Mouse (Mus musculus): Measurements from ENCODE around the gene Dock1. TPM values are rescaled to one million over a fixed set of nuclear protein-coding genes. Genes with fewer than 3 reads are reported as not detected.

Dock1 gene
- polyA plus RNA-seq, 1 experiment from 2014 or later = 44.5 TPM

- H3K36me3 ChIP-seq = peaks cover 82% of the 10 kb centered on the region
Measured at GRCm38 (mm10) chr7:134730406-134731126, 60.1 kb downstream of the Dock1 start.

GRCm38 (mm10) chr7:134747059-134747458 lies 76.6 kb downstream of the Dock1 start:
- DNase-seq (ENCODE audit: low spot score) = no peak
- 94% methylated on average over 4 of the region's 4 CpGs for WGBS
- Histone ChIP-seq H3K4me1 (no peaks in the 10 kb centered on the region), H3K9me3 (replicated peaks) (no peaks in the 10 kb centered on the region), H3K4me3 (no peak overlapping the region), H3K27me3 (ENCODE audit: low read depth, poor library complexity, severe bottlenecking) (no peaks in the 10 kb centered on the region), H3K27ac (no peak overlapping the region), H3K36me3 (peaks cover 96% of the 10 kb centered on the region)

More at GRCm38 (mm10) chr7:134730406-134731126, 60.1 kb downstream of the Dock1 start:
- no peaks in the 10 kb centered on the region for H3K9me3 ChIP-seq (replicated peaks)
- H3K27ac ChIP-seq = no peak overlapping the region
- H3K4me3 ChIP-seq = no peak overlapping the region
- DNase-seq (ENCODE audit: low spot score) = no peak
- WGBS = 92% methylated on average over 3 of the region's 3 CpGs
- no peaks in the 10 kb centered on the region for H3K27me3 ChIP-seq (ENCODE audit: low read depth, poor library complexity, severe bottlenecking)
- H3K4me1 ChIP-seq = peaks cover 4% of the 10 kb centered on the region

- peaks cover 97% of the 10 kb centered on the region for H3K36me3 ChIP-seq
- H3K27me3 ChIP-seq (ENCODE audit: low read depth, poor library complexity, severe bottlenecking) = no peaks in the 10 kb centered on the region
- H3K27ac ChIP-seq = no peak overlapping the region
- no peaks in the 10 kb centered on the region for H3K4me1 ChIP-seq
- no peak for DNase-seq (ENCODE audit: low spot score)
- no peak overlapping the region for H3K4me3 ChIP-seq
- H3K9me3 ChIP-seq (replicated peaks) = no peaks in the 10 kb centered on the region
- WGBS = 94% methylated on average over 3 of the region's 3 CpGs
Measured at GRCm38 (mm10) chr7:134748376-134748775, 77.9 kb downstream of the Dock1 start.

- H3K9me3 ChIP-seq (replicated peaks) = no peaks in the 10 kb centered on the region
- peaks cover 94% of the 10 kb centered on the region for H3K36me3 ChIP-seq
- no peak overlapping the region for H3K27ac ChIP-seq
- no peaks in the 10 kb centered on the region for H3K4me1 ChIP-seq
- no peak for DNase-seq (ENCODE audit: low spot score)
- no peak overlapping the region for H3K4me3 ChIP-seq
- WGBS = 90% methylated on average over 1 of the region's 1 CpGs
- H3K27me3 ChIP-seq (ENCODE audit: low read depth, poor library complexity, severe bottlenecking) = no peaks in the 10 kb centered on the region
Measured at GRCm38 (mm10) chr7:134749613-134750012, 79.2 kb downstream of the Dock1 start.

- DNase-seq (ENCODE audit: low spot score) = no peak
- Histone ChIP-seq H3K4me3 (no peak overlapping the region), H3K9me3 (replicated peaks) (no peaks in the 10 kb centered on the region), H3K36me3 (peaks cover 95% of the 10 kb centered on the region), H3K27me3 (ENCODE audit: low read depth, poor library complexity, severe bottlenecking) (no peaks in the 10 kb centered on the region), H3K27ac (no peak overlapping the region), H3K4me1 (no peaks in the 10 kb centered on the region)
- 94% methylated on average over 3 of the region's 3 CpGs for WGBS
Measured at GRCm38 (mm10) chr7:134751496-134751895, 81.0 kb downstream of the Dock1 start.

GRCm38 (mm10) chr7:134753417-134753816 lies 83.0 kb downstream of the Dock1 start:
- 88% methylated on average over 5 of the region's 5 CpGs for WGBS
- H3K36me3 ChIP-seq = peaks cover 95% of the 10 kb centered on the region
- no peak overlapping the region for H3K4me3 ChIP-seq
- no peak overlapping the region for H3K27ac ChIP-seq
- no peaks in the 10 kb centered on the region for H3K4me1 ChIP-seq
- no peaks in the 10 kb centered on the region for H3K9me3 ChIP-seq (replicated peaks)
- DNase-seq (ENCODE audit: low spot score) = no peak
- no peaks in the 10 kb centered on the region for H3K27me3 ChIP-seq (ENCODE audit: low read depth, poor library complexity, severe bottlenecking)

GRCm38 (mm10) chr7:134757605-134758004 lies 87.2 kb downstream of the Dock1 start:
- H3K4me3 ChIP-seq = no peak overlapping the region
- no peak overlapping the region for H3K27ac ChIP-seq
- peaks cover 97% of the 10 kb centered on the region for H3K36me3 ChIP-seq
- DNase-seq (ENCODE audit: low spot score) = no peak
- H3K9me3 ChIP-seq (replicated peaks) = no peaks in the 10 kb centered on the region
- no peaks in the 10 kb centered on the region for H3K4me1 ChIP-seq
- no peaks in the 10 kb centered on the region for H3K27me3 ChIP-seq (ENCODE audit: low read depth, poor library complexity, severe bottlenecking)
- 89% methylated on average over 7 of the region's 7 CpGs for WGBS

GRCm38 (mm10) chr7:134761799-134762198 lies 91.3 kb downstream of the Dock1 start:
- no peak for DNase-seq (ENCODE audit: low spot score)
- H3K36me3 ChIP-seq = peaks cover 100% of the 10 kb centered on the region
- 79% methylated on average over 4 of the region's 4 CpGs for WGBS
- no peaks in the 10 kb centered on the region for H3K9me3 ChIP-seq (replicated peaks)
- H3K4me1 ChIP-seq = no peaks in the 10 kb centered on the region
- H3K27me3 ChIP-seq (ENCODE audit: low read depth, poor library complexity, severe bottlenecking) = no peaks in the 10 kb centered on the region
- no peak overlapping the region for H3K27ac ChIP-seq
- no peak overlapping the region for H3K4me3 ChIP-seq

- no peak overlapping the region for H3K4me3 ChIP-seq
- peaks cover 99% of the 10 kb centered on the region for H3K36me3 ChIP-seq
- WGBS = 87% methylated on average over 13 of the region's 13 CpGs
Measured at GRCm38 (mm10) chr7:134765130-134765529, 94.7 kb downstream of the Dock1 start.

GRCm38 (mm10) chr7:134771314-134771713 lies 100.9 kb downstream of the Dock1 start:
- WGBS = 95% methylated on average over 9 of the region's 9 CpGs
- Histone ChIP-seq H3K9me3 (replicated peaks) (no peaks in the 10 kb centered on the region), H3K4me1 (no peaks in the 10 kb centered on the region), H3K4me3 (no peak overlapping the region), H3K27me3 (ENCODE audit: low read depth, poor library complexity, severe bottlenecking) (no peaks in the 10 kb centered on the region), H3K36me3 (peaks cover 90% of the 10 kb centered on the region), H3K27ac (no peak overlapping the region)
- no peak for DNase-seq (ENCODE audit: low spot score)

More at GRCm38 (mm10) chr7:134765130-134765529, 94.7 kb downstream of the Dock1 start:
- no peaks in the 10 kb centered on the region for H3K9me3 ChIP-seq (replicated peaks)
- DNase-seq (ENCODE audit: low spot score) = no peak
- no peak overlapping the region for H3K27ac ChIP-seq
- no peaks in the 10 kb centered on the region for H3K27me3 ChIP-seq (ENCODE audit: low read depth, poor library complexity, severe bottlenecking)
- H3K4me1 ChIP-seq = no peaks in the 10 kb centered on the region

GRCm38 (mm10) chr7:134772363-134772762 lies 101.9 kb downstream of the Dock1 start:
- DNase-seq (ENCODE audit: low spot score) = no peak
- Histone ChIP-seq H3K27ac (no peak overlapping the region), H3K36me3 (peaks cover 83% of the 10 kb centered on the region), H3K27me3 (ENCODE audit: low read depth, poor library complexity, severe bottlenecking) (no peaks in the 10 kb centered on the region), H3K4me1 (no peaks in the 10 kb centered on the region), H3K4me3 (no peak overlapping the region), H3K9me3 (replicated peaks) (no peaks in the 10 kb centered on the region)
- 95% methylated on average over 7 of the region's 7 CpGs for WGBS

GRCm38 (mm10) chr7:134772867-134773590 lies 102.6 kb downstream of the Dock1 start:
- Histone ChIP-seq H3K4me3 (no peak overlapping the region), H3K36me3 (peaks cover 83% of the 10 kb centered on the region), H3K9me3 (replicated peaks) (no peaks in the 10 kb centered on the region), H3K27me3 (ENCODE audit: low read depth, poor library complexity, severe bottlenecking) (no peaks in the 10 kb centered on the region), H3K4me1 (no peaks in the 10 kb centered on the region), H3K27ac (no peak overlapping the region)
- 93% methylated on average over 15 of the region's 15 CpGs for WGBS
- DNase-seq (ENCODE audit: low spot score) = no peak

- peaks cover 83% of the 10 kb centered on the region for H3K36me3 ChIP-seq
- H3K4me3 ChIP-seq = no peak overlapping the region
- no peaks in the 10 kb centered on the region for H3K27me3 ChIP-seq (ENCODE audit: low read depth, poor library complexity, severe bottlenecking)
- no peaks in the 10 kb centered on the region for H3K9me3 ChIP-seq (replicated peaks)
- DNase-seq (ENCODE audit: low spot score) = no peak
- H3K4me1 ChIP-seq = no peaks in the 10 kb centered on the region
- 94% methylated on average over 6 of the region's 6 CpGs for WGBS
- no peak overlapping the region for H3K27ac ChIP-seq
Measured at GRCm38 (mm10) chr7:134773761-134774415, 103.4 kb downstream of the Dock1 start.

All from limb, embryonic 10.5 days (tissue).